Mouse (Mus musculus) bone marrow macrophage, adult 2 months (primary cell): ENCODE measurements around the gene Lsamp. TPM values are rescaled to one million over a fixed set of nuclear protein-coding genes. Genes with fewer than 3 reads are reported as not detected.

Experiments used
- H3K27ac ChIP-seq: 2 replicates; pipeline ENCODE4 v1.5.1; 2012; ENCODE audit warnings: low read depth, low read length; ENCODE audit not compliant: insufficient read depth
- H3K4me1 ChIP-seq: 2 replicates; pipeline ENCODE4 v1.6.1; 2012; ENCODE audit warnings: low read length; ENCODE audit not compliant: control insufficient read depth, insufficient read depth
- H3K4me3 ChIP-seq: 2 replicates; pipeline ENCODE4 v1.5.1; 2012; ENCODE audit warnings: mild to moderate bottlenecking, low read length, moderate library complexity; ENCODE audit not compliant: insufficient read depth
- CTCF ChIP-seq: IDR thresholded peaks from 2 replicates; pipeline ENCODE4 v1.5.1; 2012; ENCODE audit warnings: low read depth, mild to moderate bottlenecking, low read length, moderate library complexity
- POLR2A ChIP-seq: IDR thresholded peaks from 2 replicates; pipeline ENCODE4 v1.6.1; 2012; ENCODE audit warnings: mild to moderate bottlenecking, low read depth, low read length, borderline replicate concordance
- polyA plus RNA-seq: library from polyadenylated mRNA; stranded (reverse); fragments of >200 nt; gene quantifications from 2 replicates; pipeline ENCODE4 v1.2.4, GENCODE M21; 2012; ENCODE audit not compliant: missing spikeins, insufficient read depth, insufficient read length

Lsamp gene
- polyA plus RNA-seq, 1 experiment, result not detected

GRCm38 (mm10) chr16:41903654-41904053 is 1919.5 kb downstream of the Lsamp start:
- no peaks in the 10 kb centered on the region for H3K4me1 ChIP-seq
- H3K4me3 ChIP-seq, result no peak overlapping the region
- no peak for TF ChIP-seq POLR2A
- H3K27ac ChIP-seq, result no peak overlapping the region

- TF ChIP-seq POLR2A (no peak), CTCF (no peak)
- H3K4me1 ChIP-seq, result no peaks in the 10 kb centered on the region
Observed at GRCm38 (mm10) chr16:41912584-41913193, 1928.5 kb downstream of the Lsamp start.

GRCm38 (mm10) chr16:41913346-41913745 is 1929.2 kb downstream of the Lsamp start:
- H3K4me3 ChIP-seq, result no peak overlapping the region
- H3K4me1 ChIP-seq, result no peaks in the 10 kb centered on the region
- TF ChIP-seq CTCF (no peak), POLR2A (no peak)
- H3K27ac ChIP-seq, result no peak overlapping the region

More at GRCm38 (mm10) chr16:41912584-41913193, 1928.5 kb downstream of the Lsamp start:
- Histone ChIP-seq H3K27ac (no peak overlapping the region), H3K4me3 (no peak overlapping the region)

- no peak overlapping the region for H3K4me3 ChIP-seq
- no peaks in the 10 kb centered on the region for H3K4me1 ChIP-seq
- TF ChIP-seq POLR2A (no peak), CTCF (no peak)
- no peak overlapping the region for H3K27ac ChIP-seq
Observed at GRCm38 (mm10) chr16:41916342-41916741, 1932.2 kb downstream of the Lsamp start.

- Histone ChIP-seq H3K4me1 (no peaks in the 10 kb centered on the region), H3K4me3 (no peak overlapping the region), H3K27ac (no peak overlapping the region)
- no peak for TF ChIP-seq POLR2A
- no peak for TF ChIP-seq CTCF
Observed at GRCm38 (mm10) chr16:41917057-41917821, 1933.1 kb downstream of the Lsamp start.

- no peak overlapping the region for H3K27ac ChIP-seq
- TF ChIP-seq CTCF (no peak), POLR2A (no peak)
- no peaks in the 10 kb centered on the region for H3K4me1 ChIP-seq
- no peak overlapping the region for H3K4me3 ChIP-seq
Observed at GRCm38 (mm10) chr16:41929546-41929945, 1945.4 kb downstream of the Lsamp start.

GRCm38 (mm10) chr16:41935701-41936100 is 1951.5 kb downstream of the Lsamp start:
- no peak overlapping the region for H3K27ac ChIP-seq
- TF ChIP-seq CTCF, result no peak
- H3K4me3 ChIP-seq, result no peak overlapping the region
- no peaks in the 10 kb centered on the region for H3K4me1 ChIP-seq

- no peak overlapping the region for H3K4me3 ChIP-seq
- H3K4me1 ChIP-seq, result no peaks in the 10 kb centered on the region
- H3K27ac ChIP-seq, result no peak overlapping the region
- TF ChIP-seq POLR2A, result no peak
- TF ChIP-seq CTCF, result no peak
Observed at GRCm38 (mm10) chr16:41936908-41937595, 1952.9 kb downstream of the Lsamp start.

- no peak for TF ChIP-seq POLR2A
- no peak for TF ChIP-seq CTCF
- Histone ChIP-seq H3K27ac (no peak overlapping the region), H3K4me3 (no peak overlapping the region)
Observed at GRCm38 (mm10) chr16:41937596-41937990, 1953.4 kb downstream of the Lsamp start.

GRCm38 (mm10) chr16:41938258-41938657 is 1954.1 kb downstream of the Lsamp start:
- Histone ChIP-seq H3K4me3 (no peak overlapping the region), H3K27ac (no peak overlapping the region), H3K4me1 (no peaks in the 10 kb centered on the region)
- TF ChIP-seq POLR2A (no peak), CTCF (no peak)

More at GRCm38 (mm10) chr16:41937596-41937990, 1953.4 kb downstream of the Lsamp start:
- no peaks in the 10 kb centered on the region for H3K4me1 ChIP-seq
